In the genomic region with DNA sequence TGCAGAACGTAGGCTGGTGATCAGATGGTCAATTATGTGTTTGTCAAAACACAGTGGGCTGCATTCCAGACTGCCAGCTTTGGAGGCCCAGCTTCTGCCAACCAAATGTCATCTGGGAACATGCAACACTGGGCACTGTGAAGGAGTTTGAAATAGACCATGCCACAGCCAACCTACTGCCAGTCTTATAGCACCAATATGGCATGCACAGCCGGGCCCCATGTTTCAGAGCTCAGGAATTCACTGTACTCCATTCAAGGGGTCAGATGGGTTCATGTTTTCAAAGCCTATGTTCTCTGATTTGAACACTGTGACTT, we compare ENCODE assay signal across 11 mouse cellular contexts.
DNase-seq lines count a peak whose midpoint lies in the region; ATAC-seq and TF ChIP-seq lines count a peak whose summit lies in the region.
"Had no signal": no experiment of that assay in that cellular context is flagged by ENCODE, and none has a peak within 500 bp of the region (broad histone marks: within the 10 kb centered on the region; RNA-seq: fewer than 3 reads in every experiment).

No protein-coding gene starts in this region.

- H3K27ac ChIP-seq in forebrain, embryonic 15.5 days (replicated peaks), result peak overlapping the region; percentile 29
- H3K27ac ChIP-seq in forebrain, embryonic 10.5 days, result no peak overlapping the region
- H3K27ac ChIP-seq in midbrain, postnatal 0 days (ENCODE audit: low read depth, low read length), result no peak overlapping the region
- H3K27ac ChIP-seq in midbrain, embryonic 13.5 days, result no peak overlapping the region
- peak overlapping the region; percentile 70 for H3K27ac ChIP-seq in forebrain, embryonic 16.5 days (ENCODE audit: low read length)
- H3K27ac ChIP-seq: limb, embryonic 10.5 days had no signal

- peaks cover 48% of the 10 kb centered on the region for H3K4me1 ChIP-seq in forebrain, embryonic 15.5 days
- peaks cover 30% of the 10 kb centered on the region for H3K4me1 ChIP-seq in forebrain, embryonic 10.5 days
- peaks cover 4% of the 10 kb centered on the region; the same call in 1 of the 2 replicates for H3K4me1 ChIP-seq in midbrain, postnatal 0 days (ENCODE audit: insufficient read depth, low read length)
- H3K4me1 ChIP-seq in midbrain, embryonic 13.5 days (replicated peaks), result peaks cover 28% of the 10 kb centered on the region
- H3K4me1 ChIP-seq in forebrain, embryonic 16.5 days (replicated peaks; ENCODE audit: control insufficient read depth, insufficient read depth, low read length), result peaks cover 40% of the 10 kb centered on the region

- H3K27me3 ChIP-seq in forebrain, embryonic 15.5 days, result no peaks in the 10 kb centered on the region
- H3K27me3 ChIP-seq in forebrain, embryonic 10.5 days (ENCODE audit: poor library complexity, severe bottlenecking), result no peaks in the 10 kb centered on the region
- no peaks in the 10 kb centered on the region for H3K27me3 ChIP-seq in midbrain, postnatal 0 days (ENCODE audit: insufficient read depth, low read length)
- no peaks in the 10 kb centered on the region for H3K27me3 ChIP-seq in midbrain, embryonic 13.5 days
- no peaks in the 10 kb centered on the region for H3K27me3 ChIP-seq in forebrain, embryonic 16.5 days (replicated peaks; ENCODE audit: control insufficient read depth, insufficient read depth, low read length)

- no peaks in the 10 kb centered on the region for H3K9me3 ChIP-seq in forebrain, embryonic 15.5 days
- H3K9me3 ChIP-seq in forebrain, embryonic 10.5 days, result no peaks in the 10 kb centered on the region
- no peaks in the 10 kb centered on the region for H3K9me3 ChIP-seq in midbrain, postnatal 0 days (ENCODE audit: low read length)
- no peaks in the 10 kb centered on the region for H3K9me3 ChIP-seq in midbrain, embryonic 13.5 days
- H3K9me3 ChIP-seq in forebrain, embryonic 16.5 days (ENCODE audit: control insufficient read depth, low read length), result no peaks in the 10 kb centered on the region
- H3K9me3 ChIP-seq: limb, embryonic 10.5 days had no signal

- no peaks in the 10 kb centered on the region for H3K36me3 ChIP-seq in forebrain, embryonic 15.5 days
- no peaks in the 10 kb centered on the region for H3K36me3 ChIP-seq in forebrain, embryonic 10.5 days (replicated peaks)
- no peaks in the 10 kb centered on the region for H3K36me3 ChIP-seq in midbrain, postnatal 0 days (ENCODE audit: insufficient read depth, low read length)
- H3K36me3 ChIP-seq in midbrain, embryonic 13.5 days, result no peaks in the 10 kb centered on the region
- no peaks in the 10 kb centered on the region for H3K36me3 ChIP-seq in forebrain, embryonic 16.5 days (ENCODE audit: control insufficient read depth, insufficient read depth)
- H3K36me3 ChIP-seq: limb, embryonic 10.5 days had no signal

- H3K4me2 ChIP-seq in forebrain, embryonic 15.5 days (replicated peaks), result no peak overlapping the region
- no peak overlapping the region for H3K4me2 ChIP-seq in midbrain, postnatal 0 days (ENCODE audit: low read depth, low read length, poor library complexity, severe bottlenecking)
- no peak overlapping the region for H3K4me2 ChIP-seq in midbrain, embryonic 13.5 days (replicated peaks)
- no peak overlapping the region for H3K4me2 ChIP-seq in forebrain, embryonic 16.5 days (ENCODE audit: low read length)

- H3K9ac ChIP-seq in forebrain, embryonic 15.5 days (replicated peaks), result no peak overlapping the region
- no peak overlapping the region for H3K9ac ChIP-seq in midbrain, postnatal 0 days (replicated peaks; ENCODE audit: low read length, poor library complexity, severe bottlenecking)
- no peak overlapping the region for H3K9ac ChIP-seq in midbrain, embryonic 13.5 days (replicated peaks)
- H3K9ac ChIP-seq in forebrain, embryonic 16.5 days (replicated peaks; ENCODE audit: low read depth, low read length), result no peak overlapping the region

- DNase-seq in forebrain, embryonic 10.5 days (ENCODE audit: extremely low spot score, low spot score), result no peak
- DNase-seq in midbrain, postnatal 0 days (ENCODE audit: low spot score), result peak; percentile 69
- DNase-seq in layer of hippocampus, postnatal 14 days (ENCODE audit: low spot score in 2 of 2), result peak; percentile 78 to 93
- DNase-seq in urinary bladder, postnatal 25 days (ENCODE audit: low spot score), result no peak

- no peak for TF ChIP-seq CTCF in midbrain, postnatal 0 days (IDR thresholded peaks at IDR 0.05)

- 18% methylated on average over 2 of the region's 2 CpGs for WGBS in forebrain, embryonic 15.5 days
- 82% methylated on average over 2 of the region's 2 CpGs for WGBS in forebrain, embryonic 10.5 days
- WGBS in midbrain, postnatal 0 days, result 64% methylated on average over 2 of the region's 2 CpGs
- WGBS in midbrain, embryonic 13.5 days, result 75% methylated on average over 2 of the region's 2 CpGs
- WGBS in forebrain, embryonic 16.5 days, result 26% methylated on average over 2 of the region's 2 CpGs

- H3K4me3 ChIP-seq in forebrain, embryonic 15.5 days, result no peak overlapping the region
- H3K4me3 ChIP-seq in forebrain, embryonic 10.5 days, result no peak overlapping the region
- H3K4me3 ChIP-seq in midbrain, postnatal 0 days (ENCODE audit: low read depth, low read length), result no peak overlapping the region
- no peak overlapping the region for H3K4me3 ChIP-seq in midbrain, embryonic 13.5 days (replicated peaks)
- H3K4me3 ChIP-seq in forebrain, embryonic 16.5 days (replicated peaks; ENCODE audit: low read length), result no peak overlapping the region
- H3K4me3 ChIP-seq: limb, embryonic 10.5 days; myocyte had no signal

- peak; percentile 85 for ATAC-seq in forebrain, embryonic 15.5 days (replicated peaks)
- ATAC-seq in midbrain, postnatal 0 days (ENCODE audit: low FRiP score), result peak; percentile 16; the same call in 1 of the 2 replicates
- ATAC-seq in midbrain, embryonic 13.5 days, result no peak
- peak; percentile 88 for ATAC-seq in forebrain, embryonic 16.5 days
- no peak for ATAC-seq in megakaryocyte, adult 5-6 weeks (ENCODE audit: poor library complexity, severe bottlenecking)
- ATAC-seq: lung, postnatal 0 days had no signal

Comparison
In these comparisons a context has a peak if more than half of its experiments do, and no peak if none do; other contexts are left out.
1. ATAC-seq: peak in forebrain, embryonic 15.5 days (single experiment), midbrain, postnatal 0 days (single experiment) and forebrain, embryonic 16.5 days (single experiment); none in midbrain, embryonic 13.5 days (single experiment) and megakaryocyte, adult 5-6 weeks (single experiment).
2. H3K27ac ChIP-seq: peak in forebrain, embryonic 15.5 days (single experiment) and forebrain, embryonic 16.5 days (single experiment); none in forebrain, embryonic 10.5 days (single experiment), midbrain, postnatal 0 days (single experiment) and midbrain, embryonic 13.5 days (single experiment).
3. DNase-seq: peak in midbrain, postnatal 0 days (single experiment) and layer of hippocampus, postnatal 14 days (2 of 2); none in forebrain, embryonic 10.5 days (single experiment) and urinary bladder, postnatal 25 days (single experiment).